Mouse (Mus musculus) intestine, embryonic 14.5 days (tissue): Measurements from ENCODE around the gene Haus8. TPM values are rescaled to one million over a fixed set of nuclear protein-coding genes. Genes with fewer than 3 reads are reported as not detected.
"Not testable (repeated sequence)": the region's sequence is repeated elsewhere in the genome, so short reads cannot be mapped to it uniquely, and the experiment has no call there.

Source experiments
- ATAC-seq: fragments of 200-750 bp; cut with Nextera tagmentation; replicated peaks from 2 replicates; pipeline ENCODE4 v1.8.0; 2017; ENCODE audit warnings: low read depth, moderate number of reproducible peaks, moderate TSS enrichment, moderate library complexity; ENCODE audit not compliant: low FRiP score, low TSS enrichment
- DNase-seq: peaks from one replicate; pipeline ENCODE4 v3.0.0-alpha.2; 2018; ENCODE audit warnings: low spot score
- H3K27ac ChIP-seq: fragments of 300-500 bp; sonication (generic); 2 replicates; pipeline ENCODE4 v1.5.1; 2014; ENCODE audit warnings: low read depth, mild to moderate bottlenecking, control low read depth
- H3K27me3 ChIP-seq: fragments of 300-500 bp; sonication (generic); replicated peaks from 2 replicates; pipeline ENCODE4 v1.6.1; 2014; ENCODE audit warnings: low read length, control low read depth; ENCODE audit not compliant: control insufficient read depth, insufficient read depth
- H3K36me3 ChIP-seq: fragments of 300-500 bp; sonication (generic); 2 replicates; pipeline ENCODE4 v1.6.1; 2014; ENCODE audit warnings: low read length, control low read depth; ENCODE audit not compliant: control insufficient read depth, insufficient read depth
- H3K4me1 ChIP-seq: fragments of 300-500 bp; sonication (generic); replicated peaks from 2 replicates; pipeline ENCODE4 v1.6.1; 2014; ENCODE audit warnings: low read length, control low read depth, mixed read lengths; ENCODE audit not compliant: control insufficient read depth, insufficient read depth
- H3K4me2 ChIP-seq: fragments of 300-500 bp; sonication (generic); 2 replicates; pipeline ENCODE4 v1.6.1; 2014; ENCODE audit warnings: low read length
- H3K4me3 ChIP-seq: fragments of 300-500 bp; sonication (generic); 2 replicates; pipeline ENCODE4 v1.5.1; 2014; ENCODE audit warnings: low read depth, low read length, control low read depth, mixed read lengths
- H3K9ac ChIP-seq: fragments of 300-500 bp; sonication (generic); 2 replicates; pipeline ENCODE4 v1.6.1; 2014; ENCODE audit warnings: mild to moderate bottlenecking, low read length
- H3K9me3 ChIP-seq: fragments of 300-500 bp; sonication (generic); 2 replicates; pipeline ENCODE4 v1.6.1; 2016; ENCODE audit warnings: low read length, control low read depth; ENCODE audit not compliant: control insufficient read depth
- WGBS: fragments of 180-500 bp; shearing (Covaris S2); extraction: QIAGEN DNeasy Blood & Tissue Kit; methylation state at CpG from one replicate; pipeline ENCODE4 v1.1.7; 2014; 5-methylcytosine and 5-hydroxymethylcytosine counted together
- polyA plus RNA-seq: library from polyadenylated mRNA; unstranded; fragments of >200 nt; fragmentation: Nextera tagmentation; extraction: Ambion mirVana; gene quantifications from 2 replicates; pipeline ENCODE4 v1.2.1, GENCODE M21; 2014

The Haus8 gene
- polyA plus RNA-seq, 1 experiment from 2014 or later: 47.9 TPM

DNA sequence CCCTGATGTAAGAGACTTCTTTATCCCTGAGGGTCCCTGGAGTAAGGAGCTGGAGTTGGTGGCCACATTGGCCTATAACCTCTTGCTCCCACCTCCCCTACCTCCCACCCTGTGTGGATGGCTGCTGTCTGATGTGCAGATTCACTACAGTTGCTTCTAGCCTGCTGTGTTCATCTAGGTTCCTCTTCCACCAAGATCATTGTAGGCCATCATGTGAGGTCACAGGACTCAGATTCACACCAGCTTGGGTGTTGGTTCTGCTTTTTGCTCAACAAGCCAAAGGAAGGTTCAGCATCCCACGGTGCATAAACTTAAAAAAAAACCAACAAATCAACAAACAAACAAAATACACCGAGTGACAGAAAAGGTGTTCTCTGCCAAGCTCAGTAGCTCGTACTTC is 21.2 kb upstream of the Haus8 start:
- WGBS: 96% methylated on average over 3 of the region's 3 CpGs
- not testable (repeated sequence) for H3K4me3 ChIP-seq, H3K4me1 ChIP-seq, H3K27ac ChIP-seq, DNase-seq, H3K9me3 ChIP-seq, H3K9ac ChIP-seq, ATAC-seq, H3K4me2 ChIP-seq, H3K27me3 ChIP-seq
- H3K36me3 ChIP-seq: peaks cover 33% of the 10 kb centered on the region

DNA sequence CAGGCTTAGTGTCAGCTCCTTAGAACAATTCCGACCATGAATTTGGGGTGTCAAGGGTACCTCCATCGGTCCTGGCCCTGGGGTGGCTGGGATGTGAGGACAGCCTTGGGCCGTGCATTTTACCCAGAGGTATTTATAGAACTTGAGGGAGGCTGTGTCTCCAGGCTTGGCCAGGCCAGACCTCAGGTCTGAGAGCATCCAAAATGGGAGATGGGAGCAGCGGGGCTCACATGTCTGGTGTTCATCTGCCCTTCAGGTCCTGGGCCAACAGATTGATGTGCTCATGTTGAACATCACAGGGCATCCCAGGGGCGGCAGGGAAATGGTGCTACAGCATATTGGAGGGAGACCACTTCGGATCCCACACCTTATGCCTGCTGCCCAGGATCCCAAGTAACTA is 18.6 kb upstream of the Haus8 start:
- H3K4me2 ChIP-seq: no peak overlapping the region
- peaks cover 26% of the 10 kb centered on the region for H3K36me3 ChIP-seq
- no peak for ATAC-seq
- H3K27me3 ChIP-seq: no peaks in the 10 kb centered on the region
- H3K9me3 ChIP-seq: no peaks in the 10 kb centered on the region
- 89% methylated on average over 6 of the region's 6 CpGs for WGBS
- H3K9ac ChIP-seq: no peak overlapping the region
- H3K27ac ChIP-seq: no peak overlapping the region
- no peak for DNase-seq
- H3K4me1 ChIP-seq: no peaks in the 10 kb centered on the region
- no peak overlapping the region for H3K4me3 ChIP-seq

DNA sequence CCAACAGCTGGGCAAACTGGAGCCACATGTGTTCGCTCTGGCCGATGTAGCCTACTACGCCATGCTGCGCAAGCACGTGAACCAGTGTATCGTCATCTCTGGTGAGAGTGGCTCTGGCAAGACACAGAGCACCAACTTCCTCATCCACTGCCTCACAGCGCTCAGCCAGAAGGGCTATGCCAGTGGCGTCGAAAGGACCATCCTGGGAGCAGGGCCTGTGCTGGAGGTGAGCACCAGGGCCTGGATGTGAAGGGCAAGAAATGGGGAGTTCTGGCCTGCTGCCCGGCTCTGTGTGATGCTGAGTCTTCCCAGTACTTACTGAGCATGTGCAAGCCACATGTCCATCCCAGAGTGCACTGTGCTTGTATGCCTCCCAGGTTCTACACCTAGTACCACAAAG is 18.2 kb upstream of the Haus8 start:
- Histone ChIP-seq H3K9me3 (no peaks in the 10 kb centered on the region), H3K4me2 (no peak overlapping the region), H3K4me3 (no peak overlapping the region), H3K4me1 (no peaks in the 10 kb centered on the region), H3K27ac (no peak overlapping the region), H3K36me3 (peaks cover 26% of the 10 kb centered on the region), H3K9ac (no peak overlapping the region), H3K27me3 (no peaks in the 10 kb centered on the region)
- DNase-seq (no peak), ATAC-seq (no peak)
- WGBS: 97% methylated on average over 10 of the region's 10 CpGs

DNA sequence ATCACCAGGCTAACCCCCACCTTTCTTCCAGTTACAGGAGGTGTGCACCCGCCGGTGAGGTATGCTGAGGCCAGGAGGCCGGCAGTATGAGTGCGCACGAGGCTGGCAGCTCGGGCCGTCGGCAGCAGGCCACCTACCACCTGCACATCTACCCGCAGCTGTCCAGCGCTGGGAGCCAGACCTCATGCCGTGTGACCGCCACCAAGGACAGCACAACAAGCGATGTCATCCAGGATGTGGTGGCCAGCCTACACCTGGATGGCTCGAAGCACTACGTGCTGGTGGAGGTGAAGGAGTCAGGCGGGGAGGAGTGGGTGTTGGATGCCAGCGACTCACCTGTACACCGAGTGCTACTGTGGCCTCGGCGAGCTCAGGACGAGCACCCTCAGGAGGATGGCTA is 17.5 kb upstream of the Haus8 start:
- Histone ChIP-seq H3K4me1 (no peaks in the 10 kb centered on the region), H3K27ac (no peak overlapping the region), H3K4me3 (no peak overlapping the region), H3K9ac (no peak overlapping the region), H3K9me3 (no peaks in the 10 kb centered on the region), H3K36me3 (peaks cover 25% of the 10 kb centered on the region), H3K4me2 (no peak overlapping the region), H3K27me3 (no peaks in the 10 kb centered on the region)
- DNase-seq (no peak), ATAC-seq (no peak)
- WGBS: 95% methylated on average over 21 of the region's 21 CpGs

DNA sequence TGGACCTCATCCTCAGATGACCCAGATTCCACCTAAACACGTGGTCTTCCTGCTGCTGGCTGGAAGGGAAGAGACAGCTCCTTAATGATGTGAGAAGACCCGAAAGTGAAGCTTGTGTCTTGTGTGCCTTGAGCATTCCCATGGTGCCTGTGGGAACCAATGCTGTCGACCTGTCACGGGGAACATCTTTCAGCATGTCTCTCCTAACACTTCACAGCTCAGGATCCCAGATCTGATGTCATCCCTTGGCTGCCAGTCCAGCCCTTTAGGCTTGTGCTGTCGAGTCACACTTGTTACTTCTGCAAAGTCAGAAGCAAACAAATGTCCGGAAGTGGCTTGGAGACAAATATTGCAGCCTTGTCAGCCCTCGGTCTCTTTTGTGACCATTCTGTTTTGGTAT is 16.4 kb upstream of the Haus8 start:
- DNase-seq: no peak
- Histone ChIP-seq H3K4me1 (no peaks in the 10 kb centered on the region), H3K4me3 (no peak overlapping the region), H3K36me3 (peaks cover 14% of the 10 kb centered on the region), H3K27me3 (no peaks in the 10 kb centered on the region), H3K9me3 (no peaks in the 10 kb centered on the region), H3K27ac (no peak overlapping the region), H3K9ac (no peak overlapping the region), H3K4me2 (no peak overlapping the region)
- ATAC-seq: no peak
- 83% methylated on average over 7 of the region's 7 CpGs for WGBS

DNA sequence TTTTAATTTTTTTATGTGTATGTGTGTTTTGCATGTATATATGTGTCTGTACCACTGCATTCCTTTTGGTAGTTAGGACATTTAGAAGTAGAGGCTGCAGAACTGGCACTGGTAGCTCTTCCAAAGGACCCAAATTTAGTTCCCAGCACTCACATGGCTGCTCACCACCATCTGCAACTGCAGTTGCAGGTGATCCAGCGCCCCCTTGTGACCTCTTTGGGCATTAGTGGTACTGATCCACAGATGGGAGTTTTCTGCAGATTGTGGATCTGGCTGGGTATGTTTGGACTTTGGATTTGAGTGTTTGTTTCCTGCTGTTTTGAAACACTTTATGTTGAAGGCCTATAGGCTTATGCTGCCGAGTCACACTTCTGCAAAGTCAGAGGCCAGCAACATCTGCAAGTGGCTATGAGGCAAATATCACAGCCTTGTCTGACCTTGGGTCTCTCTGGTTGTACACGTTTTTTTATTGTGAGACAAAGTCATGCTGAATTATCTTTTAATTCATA is 15.8 kb upstream of the Haus8 start:
- ATAC-seq: no peak
- Histone ChIP-seq H3K27ac (no peak overlapping the region), H3K9ac (no peak overlapping the region), H3K4me3 (no peak overlapping the region), H3K9me3 (no peaks in the 10 kb centered on the region), H3K36me3 (peaks cover 14% of the 10 kb centered on the region), H3K27me3 (no peaks in the 10 kb centered on the region), H3K4me2 (no peak overlapping the region), H3K4me1 (no peaks in the 10 kb centered on the region)
- 59% methylated on average over 3 of the region's 3 CpGs for WGBS
- no peak for DNase-seq

DNA sequence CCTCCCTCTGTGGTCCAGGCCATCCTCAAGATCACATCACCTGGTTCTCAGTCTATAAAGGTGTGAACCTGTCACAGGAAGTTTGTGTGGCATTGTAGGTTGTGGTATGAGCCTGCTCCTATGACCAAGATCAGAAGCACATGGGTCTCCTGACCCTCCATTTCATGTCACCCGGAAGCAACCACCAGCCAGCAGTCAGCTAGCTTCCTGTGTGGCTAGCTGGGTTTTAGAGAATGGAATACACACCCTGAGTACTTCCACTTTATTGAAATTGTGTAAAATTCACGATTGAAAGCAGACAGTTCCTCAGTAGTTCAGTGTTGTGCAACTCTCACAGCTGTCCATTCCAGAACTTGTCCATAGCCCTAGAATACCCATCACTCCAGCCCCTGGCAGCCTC is 13.5 kb upstream of the Haus8 start:
- not testable (repeated sequence) for H3K27ac ChIP-seq, H3K4me1 ChIP-seq, H3K4me3 ChIP-seq, H3K27me3 ChIP-seq, H3K9ac ChIP-seq, DNase-seq, H3K9me3 ChIP-seq, ATAC-seq, H3K4me2 ChIP-seq
- peaks cover 12% of the 10 kb centered on the region for H3K36me3 ChIP-seq
- 95% methylated on average over 2 of the region's 2 CpGs for WGBS

DNA sequence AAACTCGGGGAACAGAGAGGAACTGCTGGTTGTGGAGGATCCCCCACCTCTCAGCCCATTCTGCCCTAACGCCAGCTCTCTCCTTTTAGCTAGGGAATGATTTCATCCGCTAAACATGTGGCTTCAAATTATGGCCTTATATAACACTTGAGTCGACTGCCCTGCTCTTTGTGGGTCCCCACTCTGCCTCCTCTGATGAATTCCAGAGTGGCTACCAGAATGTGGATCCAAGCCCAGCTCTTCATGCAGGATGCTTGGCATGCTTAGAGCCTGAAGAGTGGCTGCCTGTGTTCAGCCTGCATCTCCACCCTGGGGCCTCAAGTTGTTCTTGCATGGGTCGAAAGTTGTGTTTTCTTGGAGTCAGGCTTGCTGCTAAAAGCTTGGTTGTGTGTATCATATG is 9.9 kb upstream of the Haus8 start:
- no peaks in the 10 kb centered on the region for H3K36me3 ChIP-seq

DNA sequence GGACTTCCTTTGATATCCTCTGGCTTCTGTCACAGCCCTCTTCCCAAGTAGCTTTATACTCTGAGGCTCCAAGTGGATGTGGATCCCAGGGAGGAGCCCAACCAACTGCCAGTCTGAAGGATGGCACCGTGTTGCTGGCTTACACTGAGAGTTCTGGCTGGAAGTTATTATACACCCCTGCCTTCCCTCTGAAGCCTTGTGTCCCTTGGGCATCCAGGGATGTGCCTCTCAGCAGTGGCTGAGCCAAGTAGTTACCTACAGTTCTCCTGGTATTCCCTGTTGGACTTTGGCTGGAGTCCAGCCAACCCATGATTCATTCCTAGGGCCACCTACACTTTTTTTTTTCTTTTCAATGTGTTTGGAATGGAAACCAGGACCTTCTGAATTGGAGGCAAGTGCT is 9.0 kb upstream of the Haus8 start:
- H3K27me3 ChIP-seq, ATAC-seq, H3K4me2 ChIP-seq, H3K4me3 ChIP-seq, H3K4me1 ChIP-seq, H3K27ac ChIP-seq, H3K9me3 ChIP-seq, H3K9ac ChIP-seq, DNase-seq, H3K36me3 ChIP-seq: not testable (repeated sequence)
- 85% methylated on average over 1 of the region's 1 CpGs for WGBS

More for the DNA sequence above, 9.9 kb upstream of the Haus8 start:
- Histone ChIP-seq H3K9me3 (no peaks in the 10 kb centered on the region), H3K4me3 (no peak overlapping the region), H3K27me3 (no peaks in the 10 kb centered on the region), H3K4me2 (no peak overlapping the region), H3K9ac (no peak overlapping the region), H3K27ac (no peak overlapping the region), H3K4me1 (no peaks in the 10 kb centered on the region)
- DNase-seq (no peak), ATAC-seq (no peak)
- 56% methylated on average over 5 of the region's 5 CpGs for WGBS
